Mouse (Mus musculus): ENCODE data around the gene Scube3.
A peak's percentile ranks its signal among the peaks of the same experiment; 100 is the strongest.

Scube3 gene

GRCm38 (mm10) chr17:28177540-28178046, 35.7 kb downstream of the Scube3 start:
- no peak for DNase-seq (ENCODE audit: low spot score)

DNA sequence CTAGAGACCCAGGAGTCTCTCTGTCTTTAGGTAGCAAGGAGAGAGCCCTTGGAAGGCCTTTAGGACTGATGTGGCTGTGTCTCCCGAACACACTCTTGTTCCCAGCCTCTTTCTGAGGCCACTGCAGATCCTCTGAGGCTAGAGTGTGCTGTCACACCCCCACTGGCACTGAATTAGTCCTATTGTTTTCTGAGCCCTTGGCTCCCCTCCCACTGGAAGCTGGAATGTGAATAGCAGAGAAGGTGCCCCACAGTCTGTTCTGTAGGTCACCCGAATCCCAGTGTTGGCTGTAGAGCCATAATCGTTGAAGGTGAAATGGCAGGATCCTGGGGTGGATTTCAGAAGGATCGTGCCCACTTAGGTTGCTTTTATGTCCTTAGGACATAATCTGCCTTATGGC, 38.4 kb downstream of the Scube3 start:
- no peak for DNase-seq (ENCODE audit: low spot score)

DNA sequence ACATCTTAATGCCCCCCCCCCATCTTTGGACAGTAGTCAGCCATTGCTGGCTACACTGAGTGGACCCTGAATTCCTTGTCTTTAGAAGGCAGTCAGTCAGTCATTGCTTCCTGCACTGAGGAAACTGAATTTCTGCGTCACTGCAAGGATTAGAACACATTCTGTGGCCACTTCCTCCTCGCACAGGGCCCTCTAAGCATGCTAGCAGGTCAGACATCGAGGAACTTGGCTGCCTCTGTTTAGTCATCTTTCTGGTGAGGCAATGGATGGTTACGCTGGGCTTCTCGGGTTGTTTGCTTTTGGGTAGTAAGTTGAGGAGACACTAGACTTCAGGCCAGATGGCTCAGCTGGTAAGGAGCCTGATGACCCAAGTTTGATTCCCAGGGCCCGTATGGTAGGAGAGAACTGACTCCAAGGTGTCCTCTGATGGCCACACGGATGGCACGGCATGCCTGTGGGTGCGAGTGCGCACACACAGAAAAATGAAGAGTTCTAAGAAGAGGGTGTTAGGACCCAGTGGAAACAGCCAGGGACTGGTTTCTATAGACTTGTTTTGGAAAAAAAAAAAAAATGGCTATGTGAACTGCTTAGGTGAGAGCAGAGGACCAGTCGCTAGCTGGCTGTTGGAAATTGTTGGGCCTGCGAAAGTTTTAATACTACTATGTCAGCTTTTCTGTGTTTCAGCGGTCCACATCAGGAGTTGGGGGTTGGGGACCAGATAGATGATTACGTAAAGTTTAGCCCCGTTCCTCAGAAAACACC, 39.0 kb downstream of the Scube3 start:
- no peak for DNase-seq (ENCODE audit: low spot score)

DNA sequence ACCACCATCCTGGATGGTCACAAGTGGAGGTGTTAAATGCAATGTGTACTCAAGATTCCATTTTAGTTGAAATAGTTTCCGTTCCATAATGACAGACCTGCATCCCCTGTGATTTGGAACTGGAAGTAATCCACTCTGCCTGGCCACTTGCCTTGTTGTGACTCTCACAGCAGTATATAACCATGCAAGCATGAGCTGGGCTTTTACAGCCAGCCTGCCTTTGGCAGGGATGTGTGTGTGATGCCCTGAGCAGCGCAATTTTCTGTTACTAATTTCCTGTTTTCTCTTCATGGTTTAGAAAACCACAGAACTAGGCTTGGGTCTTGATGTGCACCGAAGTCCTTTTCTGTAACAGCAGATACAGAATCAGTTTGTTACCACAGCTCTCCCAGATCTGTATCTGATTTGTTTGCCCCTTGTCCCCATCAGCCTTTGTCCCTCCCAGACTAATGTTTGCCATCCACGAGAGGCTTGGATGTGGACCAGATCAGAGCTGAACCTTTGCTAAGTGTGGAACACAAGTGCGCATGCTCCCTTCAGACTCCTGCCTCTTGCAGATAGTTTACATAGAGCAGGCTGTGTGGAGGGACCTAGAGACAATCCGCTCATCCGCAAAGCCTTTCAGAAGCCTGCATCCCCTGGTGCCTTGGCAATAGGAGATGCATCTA, 43.2 kb downstream of the Scube3 start:
- no peak for DNase-seq (ENCODE audit: low spot score)

- DNase-seq (ENCODE audit: low spot score) = no peak
Observed at GRCm38 (mm10) chr17:28188313-28188712, 46.4 kb downstream of the Scube3 start.

DNA sequence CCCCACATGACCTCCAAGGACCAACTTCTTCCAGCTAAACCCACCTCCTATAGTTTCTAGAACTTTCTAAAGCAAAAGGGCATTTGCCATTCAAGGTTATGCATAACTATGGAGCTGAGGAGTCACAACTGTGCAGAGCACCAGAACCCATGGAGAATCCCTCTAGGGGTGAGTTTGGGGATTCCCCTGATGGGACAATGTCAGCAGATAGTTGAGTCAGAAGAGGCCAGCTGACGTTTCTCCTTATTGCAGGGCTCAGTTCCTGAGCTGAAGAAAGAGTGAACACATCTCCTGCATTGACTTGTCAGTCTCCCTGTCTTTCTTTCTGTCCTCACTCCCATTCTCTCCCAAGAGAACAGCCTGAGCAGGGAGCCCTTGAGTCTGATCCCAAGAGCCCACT, 50.8 kb downstream of the Scube3 start:
- no peak for DNase-seq (ENCODE audit: low spot score)

GRCm38 (mm10) chr17:28193559-28193958, 51.6 kb downstream of the Scube3 start:
- DNase-seq (ENCODE audit: low spot score) = no peak

DNA sequence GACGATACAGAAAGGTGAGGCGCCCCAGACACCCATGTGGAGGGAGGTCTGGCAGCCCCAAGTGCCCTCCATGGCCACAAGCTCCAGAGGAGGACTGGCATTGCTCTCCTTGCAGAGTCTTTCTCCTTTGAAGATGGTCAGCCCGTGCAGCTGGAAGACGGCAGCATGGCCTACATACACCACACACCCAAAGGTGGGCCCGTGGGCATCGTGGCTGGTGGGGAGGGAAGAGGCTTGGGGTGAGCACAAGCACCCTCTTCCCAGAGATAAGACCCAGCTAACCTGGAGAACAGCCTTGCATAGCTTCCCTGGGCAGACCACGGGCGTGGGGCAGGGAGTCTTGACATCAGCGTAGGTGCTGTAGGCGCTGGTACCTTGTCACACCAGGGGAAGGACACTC, 53.1 kb downstream of the Scube3 start:
- no peak for DNase-seq (ENCODE audit: low spot score)

GRCm38 (mm10) chr17:28197646-28198045, 55.7 kb downstream of the Scube3 start:
- DNase-seq (ENCODE audit: low spot score) = no peak

GRCm38 (mm10) chr17:28201982-28202381, 60.0 kb downstream of the Scube3 start:
- no peak for DNase-seq (ENCODE audit: low spot score)

GRCm38 (mm10) chr17:28204052-28204720, 62.2 kb downstream of the Scube3 start:
- DNase-seq (ENCODE audit: low spot score) = peak; percentile 19

DNA sequence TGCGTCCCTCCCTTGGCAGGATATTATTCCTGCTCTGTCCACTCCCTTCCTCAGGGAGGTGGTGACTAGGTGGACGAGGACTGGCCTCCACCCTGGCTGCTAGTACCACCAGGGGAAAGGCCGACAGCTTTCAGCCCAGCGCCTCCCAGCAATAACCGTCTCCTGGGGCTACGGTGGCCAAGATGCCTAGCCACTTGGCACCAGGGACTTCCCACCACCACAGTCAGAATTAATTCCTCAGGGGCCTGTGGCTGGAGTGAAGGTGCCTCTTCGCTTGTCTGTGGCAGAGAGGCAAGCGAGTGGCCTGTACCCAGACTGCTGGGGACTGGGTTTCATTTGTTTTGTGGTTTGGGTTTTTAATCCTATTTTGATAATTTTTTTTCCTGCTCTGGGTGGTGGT, 63.5 kb downstream of the Scube3 start:
- no peak for DNase-seq (ENCODE audit: low spot score)

- DNase-seq (ENCODE audit: low spot score) = no peak
Observed at GRCm38 (mm10) chr17:28207092-28207491, 65.2 kb downstream of the Scube3 start.

GRCm38 (mm10) chr17:28207591-28208313, 65.8 kb downstream of the Scube3 start, which contains the start of gene Def6:
Gene Def6 (plus strand): TSS chr17:28207778.
- peak; percentile 50 for DNase-seq (ENCODE audit: low spot score)

DNA sequence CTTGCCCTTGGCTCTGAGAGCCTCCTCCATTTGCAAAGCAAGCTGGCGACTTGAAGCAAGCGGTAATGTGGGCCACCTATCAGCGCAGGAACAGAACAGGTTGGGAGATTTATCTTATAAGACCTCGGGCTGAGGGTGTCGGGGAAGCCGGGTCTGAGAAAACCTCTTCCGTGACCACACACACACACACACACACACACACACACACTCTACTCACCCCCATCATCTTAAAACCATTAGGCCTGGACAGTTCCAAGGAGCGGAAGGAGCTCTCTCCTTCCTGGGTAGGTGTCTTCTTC, 66.3 kb downstream of the Scube3 start:
- DNase-seq (ENCODE audit: low spot score) = no peak

DNA sequence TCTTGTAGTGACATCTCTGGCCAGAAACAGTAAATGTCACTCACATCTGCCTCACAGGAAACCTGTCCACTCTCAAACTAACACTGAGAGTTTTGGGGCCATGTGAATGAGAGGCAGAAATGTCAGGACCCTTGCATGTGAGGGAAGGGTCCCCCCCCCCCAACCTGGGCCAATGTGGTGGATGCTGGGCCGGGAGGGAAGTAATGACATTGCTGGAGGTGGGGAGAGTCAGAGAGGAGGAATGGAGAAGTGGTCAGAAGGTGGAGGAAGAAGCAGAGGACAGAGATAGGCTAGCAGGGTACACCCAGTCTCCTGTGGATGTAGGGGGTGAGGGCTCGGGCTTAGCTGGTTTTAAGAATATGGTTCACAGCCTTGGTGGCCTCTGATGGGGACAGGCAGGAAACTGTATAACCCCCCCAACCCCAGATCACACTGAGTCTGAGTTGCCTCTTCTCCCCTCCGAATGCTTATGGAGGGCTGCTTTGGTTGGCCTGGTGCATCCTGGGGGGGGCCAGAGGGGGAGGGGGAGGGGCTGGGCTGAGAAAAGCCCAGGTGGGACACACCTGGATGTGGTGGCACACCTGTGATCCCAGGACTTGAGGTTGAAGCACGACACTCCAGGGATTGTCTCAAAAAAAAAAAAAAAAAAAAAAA, 67.6 kb downstream of the Scube3 start:
- no peak for DNase-seq (ENCODE audit: low spot score)

DNA sequence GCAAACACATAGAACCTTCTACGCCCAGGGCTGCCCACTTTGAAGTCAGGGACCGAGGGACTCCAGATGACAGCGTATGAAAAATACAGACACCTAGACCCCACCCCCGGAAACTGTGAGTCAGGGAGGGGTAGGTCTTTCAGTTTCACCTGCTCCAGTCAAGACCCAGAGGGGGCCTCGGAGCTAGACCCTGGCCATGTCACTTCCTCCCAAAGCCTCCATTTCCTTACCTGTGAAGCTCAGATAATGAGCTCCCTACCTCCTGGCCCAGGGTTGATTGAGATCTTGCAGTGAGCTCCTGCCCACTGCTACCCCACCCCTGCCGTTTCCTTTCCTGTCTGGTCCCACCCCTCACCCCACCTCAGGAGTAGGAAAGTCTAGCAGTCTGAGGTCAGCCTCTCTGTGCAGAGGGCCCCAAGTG, 70.0 kb downstream of the Scube3 start:
- DNase-seq (ENCODE audit: low spot score) = no peak

GRCm38 (mm10) chr17:28212391-28212790, 70.5 kb downstream of the Scube3 start:
- DNase-seq (ENCODE audit: low spot score) = no peak

DNA sequence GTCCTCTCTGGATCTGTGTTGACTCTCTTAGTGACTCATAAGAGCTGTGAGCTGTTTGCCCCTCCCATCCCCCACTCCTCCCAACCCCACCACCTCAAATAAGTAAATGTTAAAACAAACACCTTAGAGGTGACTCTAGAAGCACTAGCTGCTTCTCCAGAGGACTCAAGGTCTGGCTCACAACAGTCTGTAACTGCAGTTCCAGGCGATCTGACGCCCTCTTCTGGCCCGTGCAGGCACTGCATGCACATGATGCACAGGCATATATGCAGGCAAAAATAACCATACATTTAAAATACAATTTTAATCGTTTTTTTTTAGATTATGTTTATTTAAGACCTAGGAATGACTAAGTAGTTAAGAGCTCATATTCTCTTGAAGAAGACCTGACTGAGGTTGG, 71.3 kb downstream of the Scube3 start:
- DNase-seq (ENCODE audit: low spot score) = no peak

GRCm38 (mm10) chr17:28216791-28217190, 74.8 kb downstream of the Scube3 start:
- DNase-seq (ENCODE audit: low spot score) = no peak

GRCm38 (mm10) chr17:28217721-28218649, 76.0 kb downstream of the Scube3 start:
- no peak for DNase-seq (ENCODE audit: low spot score)

All from ovary, postnatal 10 days (tissue).